Mouse (Mus musculus) ES-Bruce4 (cell line): Measurements from ENCODE around the gene Clec4d.
"Not testable (repeated sequence)": the region's sequence is repeated elsewhere in the genome, so short reads cannot be mapped to it uniquely, and the experiment has no call there.

Experiments used
- CTCF ChIP-seq: IDR thresholded peaks from one replicate; pipeline ENCODE4 v1.8.1; 2011; ENCODE audit warnings: low read depth, low read length
- EP300 ChIP-seq: IDR thresholded peaks from 2 replicates; pipeline ENCODE4 v1.6.1; 2011; ENCODE audit warnings: low read depth, low read length; ENCODE audit not compliant: insufficient read depth
- POLR2A ChIP-seq: IDR thresholded peaks from one replicate; pipeline ENCODE4 v1.8.1; 2011; ENCODE audit warnings: low read length; ENCODE audit not compliant: insufficient read depth

DNA sequence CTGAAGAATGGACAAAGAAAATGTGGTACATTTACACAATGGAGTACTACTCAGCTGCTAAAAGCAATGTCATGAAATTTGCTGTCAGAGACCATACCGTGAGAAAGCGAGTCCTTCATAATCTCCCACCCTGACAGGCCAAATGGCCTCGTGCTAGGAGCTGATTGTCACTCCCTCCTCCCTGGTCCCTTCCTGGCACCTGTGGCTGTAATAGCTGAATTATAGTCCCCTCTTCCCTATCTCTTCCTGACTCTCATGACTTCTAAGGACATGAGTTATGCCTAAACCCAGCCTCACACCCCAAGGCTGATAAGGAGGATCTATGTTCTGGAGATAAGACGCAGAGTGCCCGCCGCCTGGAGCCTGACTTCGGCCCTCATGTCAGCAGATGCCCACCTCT, 44.4 kb downstream of the Clec4d start:
- TF ChIP-seq CTCF, POLR2A, EP300: not testable (repeated sequence)
